Mouse (Mus musculus): ENCODE results near the gene Il33. TPM values are rescaled to one million over a fixed set of nuclear protein-coding genes. Genes with fewer than 3 reads are reported as not detected.

Gene Il33
- not detected in 2 replicates for total RNA-seq (2017)

DNA sequence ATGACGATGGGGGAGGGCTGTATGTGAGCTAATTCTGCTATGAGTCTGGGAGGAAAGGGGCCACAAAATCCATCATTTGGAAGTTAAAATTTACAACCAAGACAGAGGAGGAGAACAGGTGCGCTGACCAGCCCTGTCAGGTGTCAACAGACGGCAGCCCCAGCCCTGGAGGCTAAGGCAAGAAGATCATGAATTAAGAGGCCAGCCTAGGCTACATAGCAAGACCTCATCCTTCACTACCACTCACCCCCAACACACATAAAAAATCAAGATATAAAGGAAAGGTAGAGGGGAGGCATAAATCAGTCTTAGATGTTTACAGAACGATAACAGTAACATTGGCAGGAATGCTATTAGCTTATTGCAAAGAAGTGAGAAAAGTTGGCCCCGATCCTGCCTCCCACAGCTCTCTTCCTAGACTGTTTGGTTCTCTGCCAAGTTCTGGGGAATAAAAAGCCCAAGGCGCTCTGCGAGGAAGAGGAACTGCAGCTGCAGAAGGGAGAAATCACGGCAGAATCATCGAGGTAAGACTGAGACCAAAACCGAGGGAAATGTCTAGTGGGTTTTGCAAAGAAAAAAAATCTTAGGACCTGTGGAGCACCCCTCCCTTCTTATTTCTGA, at the start of gene Il33:
Gene Il33, plus strand, starts transcription at position 477 of the 621 bp plus-strand sequence.
- 0 out of 4 replicates have a peak, but pooled peaks of 1 of the 2 experiments have one; percentile 49 for ATAC-seq (replicated peaks in 1 of 2; ENCODE audit: insufficient read depth in 1 of 2, low FRiP score in 2 of 2, low TSS enrichment in 1 of 2, low read depth in 1 of 2, poor library complexity in 2 of 2, severe bottlenecking in 2 of 2)

DNA sequence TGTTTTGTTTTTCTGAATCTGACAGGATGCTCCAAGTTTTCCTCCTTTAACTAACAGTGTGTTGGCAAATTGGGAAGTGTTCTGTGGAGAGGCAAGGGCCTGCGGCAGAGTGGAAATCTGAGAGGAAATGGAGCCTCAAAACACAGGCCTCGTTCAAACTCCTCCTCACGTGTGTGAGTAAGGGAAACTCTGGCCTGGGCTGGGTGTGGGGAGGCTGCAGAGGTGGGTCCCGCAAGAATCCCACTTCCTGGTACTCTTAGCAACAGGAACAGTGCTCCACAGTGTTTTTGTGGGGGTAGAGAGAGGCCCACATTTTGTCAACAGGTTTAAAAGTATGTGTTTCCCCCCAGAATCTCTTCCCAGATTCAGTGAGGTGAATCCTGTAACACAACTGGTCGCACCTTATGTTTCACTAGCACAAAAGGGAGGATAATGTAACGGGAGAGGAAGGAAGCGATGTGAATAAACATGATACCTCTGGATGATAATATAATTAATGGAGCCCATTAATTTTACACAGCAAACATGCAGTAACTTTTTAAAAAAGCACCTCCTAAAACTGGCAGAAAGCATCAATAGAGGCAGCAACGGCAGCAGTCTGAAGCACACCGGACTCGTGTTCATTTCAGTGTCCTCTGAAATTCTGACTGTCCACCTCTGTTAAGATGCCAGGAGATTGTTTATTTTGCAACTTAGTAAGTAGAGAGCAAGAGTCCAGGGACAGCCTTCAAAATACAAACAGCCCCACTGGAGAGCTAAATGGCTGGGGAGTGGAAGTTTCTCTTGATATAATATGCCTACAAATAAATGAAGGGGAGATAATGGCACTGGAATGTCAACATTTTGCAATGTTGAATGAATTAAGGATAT, 47.3 kb upstream of the Il33 start:
- ATAC-seq (replicated peaks in 1 of 2; ENCODE audit: insufficient read depth in 1 of 2, low FRiP score in 2 of 2, low TSS enrichment in 1 of 2, low read depth in 1 of 2, poor library complexity in 2 of 2, severe bottlenecking in 2 of 2) = no peak

DNA sequence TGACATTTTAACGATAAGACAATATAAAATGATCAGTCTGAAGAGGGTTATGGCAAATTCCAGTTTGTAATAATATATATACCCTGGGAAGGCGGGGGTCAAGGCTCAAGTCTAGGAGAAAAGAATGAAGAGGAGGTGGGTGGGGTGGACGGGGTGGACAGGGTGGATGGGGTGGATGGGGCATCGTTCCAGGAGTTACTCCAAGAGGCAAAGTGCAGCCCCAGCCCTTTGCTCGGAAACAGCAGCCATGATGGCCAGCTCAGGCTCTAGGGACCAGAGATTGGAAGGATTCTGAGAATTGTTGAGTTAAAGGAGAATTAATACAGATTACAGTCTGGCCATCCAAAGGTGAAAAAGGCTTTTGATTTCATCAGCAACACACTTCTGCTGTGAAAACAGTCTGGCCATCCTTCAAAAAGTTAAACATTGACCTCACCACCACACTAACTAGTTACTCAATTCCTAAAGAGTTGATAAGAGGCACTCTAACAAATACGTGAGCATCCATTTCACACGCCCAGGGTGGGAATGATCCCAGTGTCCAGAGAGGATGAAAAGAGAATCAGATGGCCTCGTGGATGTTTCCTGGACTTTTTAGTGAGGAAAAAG, 45.9 kb upstream of the Il33 start:
- no peak for ATAC-seq (replicated peaks in 1 of 2; ENCODE audit: insufficient read depth in 1 of 2, low FRiP score in 2 of 2, low TSS enrichment in 1 of 2, low read depth in 1 of 2, poor library complexity in 2 of 2, severe bottlenecking in 2 of 2)

DNA sequence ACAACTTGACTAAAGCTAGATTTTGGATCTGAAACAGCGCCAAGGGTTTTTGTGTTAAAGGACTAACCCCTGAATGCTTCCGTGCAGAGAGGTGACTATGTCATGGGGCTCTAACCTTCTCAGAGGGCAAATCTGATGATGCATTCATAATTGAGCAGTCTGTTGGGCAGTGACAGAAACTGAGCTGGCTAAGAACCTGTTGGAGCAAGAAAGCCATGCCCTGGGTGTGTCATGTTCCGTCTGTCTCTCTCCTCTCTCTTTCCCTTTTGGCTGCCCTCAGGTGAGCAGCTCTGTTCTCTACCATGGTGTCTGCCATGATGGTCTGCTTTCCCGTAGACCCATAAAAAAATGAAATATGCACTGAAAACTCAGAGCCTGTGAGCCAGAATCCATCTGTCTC, 44.0 kb upstream of the Il33 start:
- ATAC-seq (replicated peaks in 1 of 2; ENCODE audit: insufficient read depth in 1 of 2, low FRiP score in 2 of 2, low TSS enrichment in 1 of 2, low read depth in 1 of 2, poor library complexity in 2 of 2, severe bottlenecking in 2 of 2) = no peak

DNA sequence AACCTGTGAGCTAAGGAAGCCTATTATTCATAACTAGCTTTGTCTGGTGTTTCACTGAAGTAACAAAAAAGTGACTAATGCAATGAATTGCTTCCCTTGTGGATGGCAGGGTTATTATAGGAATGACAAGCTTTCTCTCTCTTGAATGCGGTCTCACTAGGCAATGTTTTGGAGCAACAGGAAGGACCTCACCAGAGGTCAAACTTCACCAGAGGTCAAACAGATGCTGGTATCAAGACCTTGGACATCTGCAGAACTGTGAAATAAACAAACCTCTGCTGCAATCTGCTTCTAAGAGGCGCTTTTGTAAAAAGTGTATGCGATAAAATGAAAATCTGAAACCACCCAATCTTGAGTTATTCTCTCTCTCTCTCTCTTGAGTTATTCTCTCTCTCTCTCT, 42.2 kb upstream of the Il33 start:
- ATAC-seq (replicated peaks in 1 of 2; ENCODE audit: insufficient read depth in 1 of 2, low FRiP score in 2 of 2, low TSS enrichment in 1 of 2, low read depth in 1 of 2, poor library complexity in 2 of 2, severe bottlenecking in 2 of 2) = no peak

DNA sequence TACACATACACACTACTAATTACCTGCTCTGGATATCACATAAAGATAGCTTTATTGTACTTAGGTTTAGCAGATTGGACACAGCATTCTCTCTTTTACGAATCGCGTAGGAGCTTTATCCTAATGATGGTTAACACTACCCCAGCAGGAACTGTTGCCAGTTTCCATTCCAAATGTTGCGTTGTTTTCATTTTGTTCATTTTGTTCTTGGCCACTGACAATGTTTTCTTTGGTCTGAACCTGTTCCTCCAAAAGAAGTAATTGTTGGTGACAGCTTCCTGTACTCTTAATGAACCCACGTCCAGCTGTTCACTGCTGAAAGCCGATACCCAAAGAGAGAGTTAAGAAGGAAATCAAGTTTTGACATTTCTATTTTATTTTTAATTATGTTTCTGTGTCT, 39.4 kb upstream of the Il33 start:
- no peak for ATAC-seq (replicated peaks in 1 of 2; ENCODE audit: insufficient read depth in 1 of 2, low FRiP score in 2 of 2, low TSS enrichment in 1 of 2, low read depth in 1 of 2, poor library complexity in 2 of 2, severe bottlenecking in 2 of 2)

DNA sequence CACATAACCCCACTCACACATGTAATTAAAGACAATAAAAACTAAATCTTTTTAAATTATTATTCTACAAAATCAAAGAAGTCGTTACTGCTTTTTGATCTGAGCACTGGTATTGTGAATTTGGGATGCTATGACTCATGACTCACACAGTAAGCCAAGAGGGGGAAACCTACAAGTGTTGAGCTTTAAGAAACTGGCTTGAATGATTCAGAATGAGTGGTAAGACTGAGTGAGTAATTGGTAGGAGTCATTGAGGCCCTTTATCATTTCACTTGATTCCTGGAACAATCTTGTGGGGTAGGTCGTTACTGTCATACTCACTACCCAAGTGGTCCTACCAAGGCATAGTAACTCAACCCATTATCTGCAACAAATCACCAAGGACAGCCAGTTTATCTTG, 37.4 kb upstream of the Il33 start:
- ATAC-seq (replicated peaks in 1 of 2; ENCODE audit: insufficient read depth in 1 of 2, low FRiP score in 2 of 2, low TSS enrichment in 1 of 2, low read depth in 1 of 2, poor library complexity in 2 of 2, severe bottlenecking in 2 of 2) = no peak

DNA sequence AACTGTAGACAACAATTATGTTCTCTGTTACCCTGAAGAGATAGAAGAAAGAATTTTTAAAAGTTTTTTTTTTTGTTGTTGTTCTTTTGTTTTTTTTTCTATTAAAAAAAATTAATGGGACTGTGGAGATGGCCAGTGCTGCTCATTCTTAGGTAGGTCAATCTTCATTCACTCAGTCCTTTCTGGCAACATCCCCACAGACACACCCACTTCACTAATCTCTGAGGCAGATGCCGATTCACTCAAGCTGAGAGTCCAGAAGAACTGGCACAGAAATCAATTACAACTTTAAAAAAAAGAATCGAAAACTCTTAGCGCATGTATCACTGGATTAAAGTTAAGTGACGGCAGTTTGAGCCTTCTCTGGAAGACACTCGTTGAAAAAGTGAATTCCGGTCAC, 36.0 kb upstream of the Il33 start:
- no peak for ATAC-seq (replicated peaks in 1 of 2; ENCODE audit: insufficient read depth in 1 of 2, low FRiP score in 2 of 2, low TSS enrichment in 1 of 2, low read depth in 1 of 2, poor library complexity in 2 of 2, severe bottlenecking in 2 of 2)

DNA sequence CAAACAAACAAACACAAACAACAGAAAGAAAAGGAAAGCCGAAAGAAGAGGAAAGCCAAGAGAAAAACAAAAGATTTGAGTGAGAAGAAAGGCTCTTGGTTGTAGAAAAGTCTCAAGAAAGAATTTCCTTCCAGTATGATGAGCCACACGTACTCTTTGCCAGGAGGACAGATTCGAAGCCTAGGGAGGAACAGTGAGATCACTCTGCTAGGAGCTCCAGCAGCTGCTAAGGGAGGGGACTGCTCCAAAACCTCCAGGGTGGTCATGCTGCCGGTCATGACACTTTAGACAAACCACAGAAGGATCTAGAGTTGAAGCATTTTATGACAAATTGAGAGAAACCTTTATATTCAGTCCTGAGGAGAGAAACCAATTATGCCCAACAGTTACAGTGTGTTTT, 32.9 kb upstream of the Il33 start:
- no peak for ATAC-seq (replicated peaks in 1 of 2; ENCODE audit: insufficient read depth in 1 of 2, low FRiP score in 2 of 2, low TSS enrichment in 1 of 2, low read depth in 1 of 2, poor library complexity in 2 of 2, severe bottlenecking in 2 of 2)

DNA sequence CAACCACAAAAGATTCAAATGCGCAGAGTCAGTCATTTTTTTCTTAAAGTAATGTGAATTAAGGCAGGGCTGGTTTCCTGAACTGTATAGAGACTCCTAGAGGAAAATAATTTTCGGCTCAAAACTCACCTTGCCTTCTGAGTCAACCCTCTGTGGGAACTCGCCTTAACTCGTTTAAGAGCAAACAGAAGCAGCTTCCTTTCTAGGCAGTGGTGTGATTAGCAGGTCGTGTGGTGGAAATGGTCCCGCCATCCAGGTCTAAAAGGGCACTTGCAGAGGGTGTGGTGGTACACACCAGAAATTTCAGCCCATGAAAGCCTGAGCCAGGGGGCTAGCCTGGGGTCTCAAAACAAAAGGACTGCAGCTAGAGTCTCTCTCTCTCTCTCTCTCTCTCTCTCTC, 32.1 kb upstream of the Il33 start:
- ATAC-seq (replicated peaks in 1 of 2; ENCODE audit: insufficient read depth in 1 of 2, low FRiP score in 2 of 2, low TSS enrichment in 1 of 2, low read depth in 1 of 2, poor library complexity in 2 of 2, severe bottlenecking in 2 of 2) = no peak

DNA sequence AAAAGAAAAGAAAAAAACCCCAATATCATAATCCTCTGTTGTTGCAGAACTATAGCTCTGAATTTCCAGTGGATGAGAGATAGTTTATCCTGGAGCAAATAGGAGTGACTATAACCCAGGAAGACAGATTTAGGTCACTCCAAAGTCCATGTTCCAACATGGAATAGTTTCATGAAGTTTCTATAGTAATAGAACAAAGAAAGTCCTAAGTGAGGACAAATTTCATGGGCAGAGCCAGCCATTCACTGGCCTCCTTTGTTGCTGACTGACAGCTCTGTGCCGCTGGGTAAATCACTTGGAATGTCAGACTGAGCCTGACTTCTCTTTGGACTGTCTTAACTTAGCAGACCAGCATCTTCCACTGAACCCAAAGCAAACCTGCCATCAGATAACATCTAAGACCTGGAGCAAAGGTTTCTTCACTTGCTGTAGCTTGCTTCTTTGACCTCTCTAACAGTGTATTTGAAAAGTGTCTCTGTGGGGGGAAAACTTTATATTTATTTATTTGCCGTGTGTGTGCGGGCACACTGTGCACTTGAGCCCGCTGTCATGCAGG, 31.1 kb upstream of the Il33 start:
- no peak for ATAC-seq (replicated peaks in 1 of 2; ENCODE audit: insufficient read depth in 1 of 2, low FRiP score in 2 of 2, low TSS enrichment in 1 of 2, low read depth in 1 of 2, poor library complexity in 2 of 2, severe bottlenecking in 2 of 2)

DNA sequence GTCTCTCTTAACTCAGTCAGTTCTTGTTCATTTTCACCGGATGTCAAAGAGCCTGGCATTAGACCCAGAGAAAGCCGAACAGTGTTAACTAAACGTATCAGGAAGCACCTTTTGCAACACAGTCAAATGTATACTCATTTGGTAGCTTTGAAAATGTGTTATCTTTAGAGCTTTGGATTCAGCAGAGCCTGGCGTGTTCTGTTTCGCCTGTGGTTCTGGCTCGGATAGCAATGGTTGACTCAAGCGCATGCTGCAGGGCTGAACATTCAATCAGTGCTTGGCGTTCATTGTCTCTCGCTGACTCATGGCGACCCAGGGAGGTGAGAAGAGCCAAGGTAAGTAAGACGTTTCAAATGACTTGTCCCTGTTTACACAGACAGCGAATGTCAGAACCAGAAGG, 30.5 kb upstream of the Il33 start:
- ATAC-seq (replicated peaks in 1 of 2; ENCODE audit: insufficient read depth in 1 of 2, low FRiP score in 2 of 2, low TSS enrichment in 1 of 2, low read depth in 1 of 2, poor library complexity in 2 of 2, severe bottlenecking in 2 of 2) = no peak

DNA sequence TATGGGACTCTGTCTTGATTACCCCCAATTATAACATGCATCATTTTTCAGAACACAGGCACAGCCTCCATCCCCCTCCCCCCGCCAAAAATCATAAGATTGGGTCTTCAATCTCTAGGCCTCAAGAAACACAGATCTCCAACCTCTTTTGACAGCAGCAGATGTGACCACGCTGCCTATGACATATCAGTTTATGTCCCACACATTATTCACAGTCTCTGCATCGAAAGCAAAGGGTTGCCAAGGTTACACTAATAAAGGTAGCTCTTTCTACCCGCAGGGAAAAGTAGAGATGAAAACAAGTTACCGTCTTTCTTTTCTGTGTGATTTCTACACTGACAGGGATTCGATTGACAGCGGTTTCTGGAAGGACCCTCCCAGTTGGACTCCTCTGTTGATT, 29.9 kb upstream of the Il33 start:
- no peak for ATAC-seq (replicated peaks in 1 of 2; ENCODE audit: insufficient read depth in 1 of 2, low FRiP score in 2 of 2, low TSS enrichment in 1 of 2, low read depth in 1 of 2, poor library complexity in 2 of 2, severe bottlenecking in 2 of 2)

DNA sequence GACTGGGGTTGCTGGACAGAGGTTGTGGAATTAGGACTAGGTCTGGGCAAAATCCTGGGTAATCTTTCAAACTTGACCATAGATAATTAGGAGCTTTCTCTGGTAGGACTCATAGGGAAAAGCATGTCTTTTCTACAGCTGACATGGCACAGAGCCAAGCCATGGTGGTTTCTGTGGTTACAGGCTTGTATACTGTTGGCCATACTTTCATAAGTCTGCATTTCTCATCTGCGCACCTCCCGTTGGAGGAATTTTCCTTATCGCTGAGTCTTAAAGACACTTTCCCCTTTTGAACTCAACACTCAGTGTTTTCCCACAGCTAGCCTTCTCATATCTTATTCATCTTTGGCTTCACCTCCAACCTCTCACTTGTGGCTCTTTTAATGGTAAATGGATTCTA, 24.6 kb upstream of the Il33 start:
- no peak for ATAC-seq (replicated peaks in 1 of 2; ENCODE audit: insufficient read depth in 1 of 2, low FRiP score in 2 of 2, low TSS enrichment in 1 of 2, low read depth in 1 of 2, poor library complexity in 2 of 2, severe bottlenecking in 2 of 2)

DNA sequence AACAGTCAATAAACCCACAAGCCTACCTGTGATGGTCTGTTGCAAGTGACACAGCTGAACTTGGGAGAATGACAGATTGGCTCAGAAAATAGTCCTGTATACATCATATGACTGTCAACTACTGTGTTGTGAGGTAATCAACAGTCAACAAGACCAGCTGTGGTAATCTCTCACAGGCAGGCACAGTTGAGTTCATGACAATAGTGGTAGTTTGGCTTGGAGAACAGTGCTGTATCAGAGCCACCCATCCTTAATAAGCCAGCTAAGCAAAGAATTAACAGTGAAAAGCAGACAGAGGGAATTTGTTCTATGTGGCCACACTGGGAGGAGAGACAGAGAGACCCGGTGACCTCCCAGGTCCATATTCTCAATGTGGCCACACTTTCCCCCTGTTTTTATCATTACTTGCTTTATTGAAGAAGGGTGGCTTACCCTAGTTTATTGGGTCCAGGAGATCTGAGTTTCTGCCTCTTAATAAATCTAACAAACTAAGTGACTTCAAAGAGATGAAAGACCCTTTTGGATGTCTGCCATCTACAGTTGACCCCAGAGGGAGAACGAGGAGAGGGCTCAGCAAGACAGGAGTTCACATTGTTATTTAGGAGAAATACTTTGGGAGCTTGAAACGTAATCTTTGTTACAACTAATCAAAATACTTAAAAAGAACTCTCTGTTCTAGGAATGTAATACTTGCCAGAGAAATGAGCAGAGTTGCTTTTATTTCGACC, 22.4 kb upstream of the Il33 start:
- no peak for ATAC-seq (replicated peaks in 1 of 2; ENCODE audit: insufficient read depth in 1 of 2, low FRiP score in 2 of 2, low TSS enrichment in 1 of 2, low read depth in 1 of 2, poor library complexity in 2 of 2, severe bottlenecking in 2 of 2)

DNA sequence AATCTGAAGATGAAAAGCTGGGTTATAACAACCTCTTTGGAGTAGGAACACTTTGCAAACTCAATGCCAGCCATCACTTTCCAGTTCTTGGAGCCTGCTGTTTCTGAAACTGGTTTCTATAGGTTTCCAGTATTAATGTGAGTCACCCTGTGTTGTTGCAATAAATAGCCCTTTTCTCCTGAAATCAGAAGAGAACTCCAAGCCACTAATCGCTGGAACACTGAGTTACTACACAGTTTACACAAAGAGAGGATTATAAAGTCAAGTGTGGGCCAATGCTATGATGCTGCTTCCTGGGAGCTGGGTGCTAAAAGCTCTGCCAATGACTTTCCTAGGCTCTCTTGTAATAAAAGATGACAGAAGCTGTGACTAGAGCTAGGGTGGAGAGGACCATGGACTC, 19.0 kb upstream of the Il33 start:
- ATAC-seq (replicated peaks in 1 of 2; ENCODE audit: insufficient read depth in 1 of 2, low FRiP score in 2 of 2, low TSS enrichment in 1 of 2, low read depth in 1 of 2, poor library complexity in 2 of 2, severe bottlenecking in 2 of 2) = no peak

DNA sequence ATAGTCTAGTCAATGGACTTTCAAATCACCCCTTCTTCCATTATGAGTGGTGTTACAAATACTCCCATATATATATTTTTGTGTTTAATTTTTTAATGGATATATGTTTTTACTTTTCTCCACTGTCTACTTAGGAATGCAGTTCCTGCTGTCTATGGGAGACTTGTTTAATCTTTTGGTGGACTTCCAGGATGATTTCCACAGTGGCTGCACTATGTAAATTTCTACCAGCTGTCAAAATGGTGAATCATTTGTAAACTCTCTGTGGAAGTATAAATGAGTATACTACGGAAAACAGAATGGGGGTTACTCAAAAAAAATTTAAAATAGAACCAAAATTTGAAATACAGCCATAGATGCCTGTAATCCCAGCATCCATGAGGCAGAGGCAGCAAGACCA, 15.7 kb upstream of the Il33 start:
- ATAC-seq (replicated peaks in 1 of 2; ENCODE audit: insufficient read depth in 1 of 2, low FRiP score in 2 of 2, low TSS enrichment in 1 of 2, low read depth in 1 of 2, poor library complexity in 2 of 2, severe bottlenecking in 2 of 2) = no peak

DNA sequence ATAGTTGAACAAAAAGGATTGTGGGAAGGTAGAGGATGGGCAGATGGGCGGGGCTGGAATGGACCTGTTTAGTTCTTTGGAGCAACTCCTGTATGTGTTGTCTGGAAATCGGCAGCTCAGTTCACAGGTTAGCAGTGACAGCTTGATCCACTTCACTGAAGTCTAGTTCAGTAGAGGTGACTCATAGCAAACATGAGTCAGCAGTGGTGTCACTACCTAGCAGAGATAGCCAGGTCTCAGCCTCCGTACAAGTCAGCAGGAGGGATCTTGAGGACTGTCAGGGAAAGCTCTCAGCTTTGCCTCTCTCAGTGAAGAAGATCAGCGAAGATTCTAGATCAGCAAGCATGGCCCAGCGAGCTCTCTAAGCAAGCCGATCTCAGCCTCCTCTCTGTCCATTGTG, 13.0 kb upstream of the Il33 start:
- ATAC-seq (replicated peaks in 1 of 2; ENCODE audit: insufficient read depth in 1 of 2, low FRiP score in 2 of 2, low TSS enrichment in 1 of 2, low read depth in 1 of 2, poor library complexity in 2 of 2, severe bottlenecking in 2 of 2) = no peak
